Mouse (Mus musculus): Measurements from ENCODE around the gene Tnnt3. TPM values are rescaled to one million over a fixed set of nuclear protein-coding genes. Genes with fewer than 3 reads are reported as not detected.
A peak's percentile ranks its signal among the peaks of the same experiment; 100 is the strongest.

Gene Tnnt3
- polyA plus RNA-seq, 1 experiment from 2014 or later, result 26.9 TPM

DNA sequence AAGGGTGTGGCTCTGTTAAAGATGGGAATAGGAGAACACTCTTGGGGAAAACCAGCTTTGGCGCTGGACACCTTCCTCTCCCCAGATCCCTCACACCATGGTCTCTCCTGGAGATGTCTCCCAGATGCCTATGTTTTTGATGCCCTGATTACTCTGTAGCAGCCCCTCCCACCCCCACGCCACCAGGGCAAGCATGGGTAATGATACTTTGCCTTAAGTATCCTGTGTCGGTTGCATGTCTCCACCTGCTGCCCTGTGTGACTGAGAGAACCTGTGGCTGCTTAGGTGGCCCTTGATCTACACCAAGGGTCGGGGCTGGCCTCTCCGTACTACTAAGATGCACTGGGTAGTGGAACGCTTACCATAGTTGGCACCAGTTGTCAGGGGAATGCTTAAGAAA lies 20.6 kb upstream of the Tnnt3 start:
- no peak overlapping the region for H3K9ac ChIP-seq (replicated peaks)
- WGBS, result 93% methylated on average over 6 of the region's 6 CpGs
- no peak for ATAC-seq (ENCODE audit: low FRiP score)
- no peak overlapping the region for H3K27ac ChIP-seq (replicated peaks)
- no peak overlapping the region for H3K4me2 ChIP-seq
- H3K27me3 ChIP-seq (replicated peaks), result no peaks in the 10 kb centered on the region
- H3K4me1 ChIP-seq, result peaks cover 19% of the 10 kb centered on the region
- no peak overlapping the region for H3K4me3 ChIP-seq (replicated peaks)
- no peaks in the 10 kb centered on the region for H3K36me3 ChIP-seq
- H3K9me3 ChIP-seq (replicated peaks), result no peaks in the 10 kb centered on the region

DNA sequence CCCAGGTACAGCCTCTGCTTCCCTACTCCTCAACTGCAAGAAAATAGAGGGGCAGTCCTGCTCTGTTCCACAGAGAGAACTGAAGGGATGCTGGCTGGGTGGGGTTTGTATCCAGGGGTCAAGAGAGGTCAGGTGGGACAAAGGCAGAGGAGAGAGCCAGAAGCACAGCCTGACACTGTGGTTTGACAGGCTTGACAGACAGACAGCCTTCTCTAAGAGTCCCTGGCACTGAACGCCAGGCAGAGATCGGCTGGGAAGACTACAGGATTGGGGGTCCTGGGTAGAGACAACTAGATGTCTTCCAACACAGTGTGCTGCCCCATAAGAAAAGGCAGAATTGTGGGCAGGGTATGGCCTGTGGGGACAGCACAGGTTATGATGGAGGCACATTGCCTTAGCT lies 20.1 kb upstream of the Tnnt3 start:
- no peaks in the 10 kb centered on the region for H3K27me3 ChIP-seq (replicated peaks)
- H3K36me3 ChIP-seq, result no peaks in the 10 kb centered on the region
- H3K9me3 ChIP-seq (replicated peaks), result no peaks in the 10 kb centered on the region
- no peak for ATAC-seq (ENCODE audit: low FRiP score)
- WGBS, result 81% methylated on average over 2 of the region's 2 CpGs
- H3K4me2 ChIP-seq, result no peak overlapping the region
- no peak overlapping the region for H3K4me3 ChIP-seq (replicated peaks)
- no peak overlapping the region for H3K9ac ChIP-seq (replicated peaks)
- H3K4me1 ChIP-seq, result peaks cover 22% of the 10 kb centered on the region
- H3K27ac ChIP-seq (replicated peaks), result no peak overlapping the region

DNA sequence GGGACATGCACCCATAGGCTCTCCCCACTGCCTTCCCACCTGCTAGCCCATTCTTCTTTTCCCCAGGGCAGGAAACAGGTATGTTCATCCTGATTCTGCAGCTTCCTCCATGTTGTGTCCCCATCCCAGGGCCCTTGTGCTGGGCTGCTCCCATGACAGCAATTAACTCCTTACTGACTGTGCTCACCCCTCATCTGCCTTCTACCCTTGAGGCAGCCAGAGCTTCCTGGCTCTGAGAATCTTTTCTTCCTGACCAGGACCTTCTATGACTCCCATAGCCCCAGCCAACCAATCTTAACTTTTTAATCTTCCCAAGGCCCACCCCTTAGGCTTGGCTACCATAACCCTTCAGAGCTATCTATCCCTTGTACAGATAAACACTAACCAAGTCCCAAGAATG lies 19.3 kb upstream of the Tnnt3 start:
- no peak for ATAC-seq (ENCODE audit: low FRiP score)
- no peaks in the 10 kb centered on the region for H3K36me3 ChIP-seq
- no peaks in the 10 kb centered on the region for H3K9me3 ChIP-seq (replicated peaks)
- no peaks in the 10 kb centered on the region; the same call in 1 of the 2 replicates for H3K27me3 ChIP-seq (replicated peaks)
- H3K4me2 ChIP-seq, result no peak overlapping the region
- H3K9ac ChIP-seq (replicated peaks), result no peak overlapping the region
- no peak overlapping the region for H3K4me3 ChIP-seq (replicated peaks)
- no peak overlapping the region for H3K27ac ChIP-seq (replicated peaks)
- peaks cover 22% of the 10 kb centered on the region for H3K4me1 ChIP-seq

DNA sequence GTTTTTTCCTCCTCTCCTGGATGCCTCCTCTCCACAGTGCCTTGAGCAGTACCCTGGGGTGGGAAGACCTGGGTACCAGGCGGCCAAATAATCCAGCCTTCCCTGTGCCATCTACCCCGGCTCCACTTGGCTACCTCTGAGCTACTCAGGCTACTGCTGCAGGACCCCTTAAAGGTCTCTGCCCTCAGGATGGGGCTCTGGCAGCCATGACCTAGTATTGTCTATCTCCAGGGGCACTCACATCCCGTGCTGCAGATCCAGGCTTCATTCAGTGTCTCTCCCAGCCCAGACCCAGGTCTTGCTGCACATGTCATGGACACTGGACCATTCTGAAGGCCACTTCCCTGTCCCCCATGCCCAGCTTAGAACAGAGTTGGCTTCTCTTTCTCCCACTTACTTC lies 18.8 kb upstream of the Tnnt3 start:
- no peaks in the 10 kb centered on the region for H3K36me3 ChIP-seq
- no peaks in the 10 kb centered on the region for H3K9me3 ChIP-seq (replicated peaks)
- no peak overlapping the region for H3K9ac ChIP-seq (replicated peaks)
- peaks cover 22% of the 10 kb centered on the region for H3K4me1 ChIP-seq
- no peak overlapping the region for H3K27ac ChIP-seq (replicated peaks)
- no peak overlapping the region for H3K4me3 ChIP-seq (replicated peaks)
- 95% methylated on average over 3 of the region's 3 CpGs for WGBS
- no peak for ATAC-seq (ENCODE audit: low FRiP score)
- no peak overlapping the region for H3K4me2 ChIP-seq
- H3K27me3 ChIP-seq (replicated peaks), result no peaks in the 10 kb centered on the region; the same call in 1 of the 2 replicates

DNA sequence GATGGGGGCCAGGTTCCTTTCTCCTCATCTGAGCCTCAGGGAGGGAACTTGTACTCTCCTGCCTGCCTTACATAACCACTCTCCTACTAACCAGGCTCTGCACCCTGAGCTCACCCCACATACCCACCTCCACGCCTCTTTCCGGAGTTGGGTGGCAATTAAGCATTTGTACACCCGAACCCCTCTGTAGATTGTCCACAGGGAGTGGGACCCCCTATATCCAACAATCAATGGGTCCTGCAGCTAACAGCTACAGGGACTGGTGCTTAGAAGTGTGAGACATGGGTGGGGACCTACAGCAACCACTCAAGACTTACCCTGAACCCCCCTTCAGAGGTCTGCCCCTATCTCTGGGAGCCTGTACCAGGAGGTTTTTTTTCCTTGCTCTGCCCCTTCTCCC lies 18.0 kb upstream of the Tnnt3 start:
- H3K4me3 ChIP-seq (replicated peaks), result no peak overlapping the region
- no peaks in the 10 kb centered on the region for H3K9me3 ChIP-seq (replicated peaks)
- WGBS, result 99% methylated on average over 3 of the region's 3 CpGs
- H3K36me3 ChIP-seq, result no peaks in the 10 kb centered on the region
- H3K9ac ChIP-seq (replicated peaks), result no peak overlapping the region
- ATAC-seq (ENCODE audit: low FRiP score), result no peak
- H3K27me3 ChIP-seq (replicated peaks), result no peaks in the 10 kb centered on the region; the same call in 1 of the 2 replicates
- H3K27ac ChIP-seq (replicated peaks), result no peak overlapping the region
- H3K4me2 ChIP-seq, result no peak overlapping the region
- peaks cover 22% of the 10 kb centered on the region for H3K4me1 ChIP-seq

DNA sequence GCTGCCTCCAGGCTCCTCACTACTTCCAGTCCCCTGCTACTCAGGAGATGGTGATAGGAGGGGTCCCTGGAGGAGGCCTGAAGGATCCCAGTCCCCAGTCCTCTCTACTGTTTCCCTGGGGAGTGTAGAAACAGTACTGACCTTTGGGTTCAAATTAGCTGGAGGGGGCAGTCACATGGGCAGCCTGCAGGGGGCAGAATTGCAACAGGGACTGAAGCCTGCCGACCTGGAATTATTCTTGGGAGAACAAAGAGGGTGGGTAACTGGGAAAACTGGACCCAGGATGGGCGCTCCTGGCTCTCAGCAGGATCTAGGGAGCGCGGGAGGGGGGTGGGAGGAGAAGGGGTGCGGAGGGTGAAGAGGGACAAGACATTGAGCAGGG lies 17.5 kb upstream of the Tnnt3 start:
- peaks cover 22% of the 10 kb centered on the region for H3K4me1 ChIP-seq
- no peak; the same call in 1 of the 2 replicates for ATAC-seq (ENCODE audit: low FRiP score)
- H3K27me3 ChIP-seq (replicated peaks), result no peaks in the 10 kb centered on the region; the same call in 1 of the 2 replicates
- peak overlapping the region; percentile 78 for H3K27ac ChIP-seq (replicated peaks)
- H3K9ac ChIP-seq (replicated peaks), result peak overlapping the region; percentile 45
- WGBS, result 4% methylated on average over 5 of the region's 5 CpGs
- peak overlapping the region; percentile 57 for H3K4me2 ChIP-seq
- H3K9me3 ChIP-seq (replicated peaks), result no peaks in the 10 kb centered on the region
- H3K4me3 ChIP-seq (replicated peaks), result peak overlapping the region; percentile 22; the same call in 1 of the 2 replicates
- H3K36me3 ChIP-seq, result no peaks in the 10 kb centered on the region

DNA sequence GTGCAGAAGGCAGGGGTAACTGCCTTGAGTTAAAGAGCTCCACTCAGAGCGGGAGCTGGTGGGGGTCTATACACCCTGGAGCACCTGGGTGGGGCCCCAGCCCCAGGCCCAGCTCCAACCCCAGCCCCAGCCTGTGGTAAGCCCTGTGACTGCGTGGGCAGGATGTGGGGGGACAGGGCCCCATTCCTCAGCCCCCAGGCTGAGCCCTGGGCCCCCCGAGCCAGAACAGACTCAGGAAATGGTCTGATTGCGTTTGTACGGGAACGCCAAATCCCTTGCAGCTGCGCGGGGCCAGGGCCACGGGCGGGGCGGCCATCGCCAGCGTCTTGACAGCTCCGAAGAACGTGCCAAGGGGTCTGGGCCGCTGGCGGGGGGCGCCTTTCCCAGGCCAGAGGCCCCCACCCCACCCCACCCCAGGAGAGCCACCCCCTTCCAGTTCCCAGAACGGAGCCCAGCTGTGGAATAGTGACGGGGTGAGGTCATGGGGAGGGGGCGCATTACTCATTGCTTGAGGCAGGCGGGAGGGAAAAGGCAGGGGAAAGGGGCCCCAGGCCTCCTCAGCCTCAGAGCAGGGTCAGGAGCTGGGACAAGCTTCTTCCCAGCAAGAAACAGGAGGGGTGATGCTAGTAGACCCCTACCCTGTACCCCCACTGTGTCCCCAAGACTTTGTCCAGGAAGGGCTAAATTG lies 16.9 kb upstream of the Tnnt3 start:
- peak; percentile 46 for ATAC-seq (ENCODE audit: low FRiP score)
- WGBS, result 2% methylated on average over 22 of the region's 22 CpGs
- H3K4me2 ChIP-seq, result peak overlapping the region; percentile 57
- H3K9me3 ChIP-seq (replicated peaks), result no peaks in the 10 kb centered on the region
- H3K4me3 ChIP-seq (replicated peaks), result peak overlapping the region; percentile 22
- H3K27ac ChIP-seq (replicated peaks), result peak overlapping the region; percentile 78
- peak overlapping the region; percentile 45 for H3K9ac ChIP-seq (replicated peaks)
- H3K36me3 ChIP-seq, result no peaks in the 10 kb centered on the region
- no peaks in the 10 kb centered on the region; the same call in 1 of the 2 replicates for H3K27me3 ChIP-seq (replicated peaks)
- peaks cover 26% of the 10 kb centered on the region for H3K4me1 ChIP-seq

DNA sequence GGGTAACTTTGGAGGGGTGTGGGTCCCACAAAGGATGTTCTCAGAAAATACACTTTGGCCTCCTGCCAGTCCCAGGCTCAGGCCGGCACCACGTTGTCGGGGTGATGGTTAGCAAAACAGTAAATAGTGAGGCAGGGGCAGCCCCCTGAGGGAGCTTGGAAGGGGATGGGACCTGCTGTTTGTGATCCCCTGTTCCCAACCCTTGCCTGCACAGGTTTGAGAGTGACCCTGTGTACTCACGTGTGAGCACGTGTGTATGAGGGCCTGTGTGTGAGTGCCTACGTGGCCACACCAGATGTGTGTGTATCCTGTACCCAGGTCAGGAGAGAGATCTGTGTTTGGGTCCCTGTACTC lies 16.4 kb upstream of the Tnnt3 start:
- peaks cover 31% of the 10 kb centered on the region for H3K4me1 ChIP-seq
- ATAC-seq (ENCODE audit: low FRiP score), result peak; percentile 12; the same call in 1 of the 2 replicates
- WGBS, result 15% methylated on average over 6 of the region's 6 CpGs
- no peaks in the 10 kb centered on the region; the same call in 1 of the 2 replicates for H3K27me3 ChIP-seq (replicated peaks)
- H3K27ac ChIP-seq (replicated peaks), result peak overlapping the region; percentile 78
- H3K4me3 ChIP-seq (replicated peaks), result 0 out of 2 replicates have a peak overlapping the region, but pooled peaks have one; percentile 22
- no peaks in the 10 kb centered on the region for H3K9me3 ChIP-seq (replicated peaks)
- peak overlapping the region; percentile 57 for H3K4me2 ChIP-seq
- no peaks in the 10 kb centered on the region for H3K36me3 ChIP-seq
- H3K9ac ChIP-seq (replicated peaks), result peak overlapping the region; percentile 45; the same call in 1 of the 2 replicates

DNA sequence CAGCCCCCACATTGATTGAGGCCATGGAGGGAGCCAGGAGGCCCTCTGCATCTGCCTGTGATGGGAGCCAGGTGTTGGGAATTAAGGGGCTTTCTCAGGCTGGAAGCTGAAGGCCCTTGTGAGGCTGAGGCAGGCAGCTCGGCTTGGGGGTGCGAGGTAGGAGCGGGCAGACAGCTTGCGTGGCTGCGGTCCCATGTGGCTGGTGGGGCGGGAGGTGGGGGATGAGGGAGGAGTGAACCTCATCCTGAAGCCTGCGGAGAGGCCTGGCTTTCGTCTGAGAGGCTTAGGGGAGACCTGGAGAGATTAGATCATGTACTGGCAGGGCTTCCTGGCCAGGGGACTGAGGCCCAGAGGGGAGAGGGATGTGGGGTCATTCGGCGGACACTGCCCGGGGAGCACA lies 15.5 kb upstream of the Tnnt3 start:
- Histone ChIP-seq H3K36me3 (no peaks in the 10 kb centered on the region), H3K4me3 (replicated peaks) (no peak overlapping the region), H3K9ac (replicated peaks) (no peak overlapping the region), H3K27ac (replicated peaks) (peak overlapping the region; percentile 78), H3K27me3 (replicated peaks) (no peaks in the 10 kb centered on the region; the same call in 1 of the 2 replicates), H3K9me3 (replicated peaks) (no peaks in the 10 kb centered on the region), H3K4me1 (peaks cover 38% of the 10 kb centered on the region), H3K4me2 (no peak overlapping the region)
- 57% methylated on average over 11 of the region's 11 CpGs for WGBS
- ATAC-seq (ENCODE audit: low FRiP score), result no peak

DNA sequence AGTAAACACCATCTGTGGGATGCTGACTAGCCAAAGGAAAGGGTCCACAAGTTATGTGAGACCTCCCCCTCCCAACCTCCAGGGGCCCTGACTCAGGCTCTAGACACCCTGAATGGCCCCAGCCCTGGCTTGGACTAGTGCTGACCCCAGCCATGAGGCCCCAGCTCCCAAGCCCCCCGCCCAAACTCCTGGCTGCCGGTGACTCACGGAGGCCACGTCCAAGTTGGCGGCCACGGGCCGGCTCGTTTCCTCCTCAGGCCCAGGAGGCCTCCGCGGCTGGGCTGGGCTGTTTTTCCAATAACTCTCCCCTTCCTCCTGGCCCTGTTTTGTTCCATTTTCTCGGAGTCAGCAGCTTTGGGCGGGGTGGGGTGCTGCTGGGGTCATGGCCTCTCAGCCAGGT lies 13.9 kb upstream of the Tnnt3 start:
- 87% methylated on average over 12 of the region's 12 CpGs for WGBS
- no peaks in the 10 kb centered on the region; the same call in 1 of the 2 replicates for H3K27me3 ChIP-seq (replicated peaks)
- no peaks in the 10 kb centered on the region for H3K36me3 ChIP-seq
- no peak for ATAC-seq (ENCODE audit: low FRiP score)
- no peaks in the 10 kb centered on the region for H3K9me3 ChIP-seq (replicated peaks)
- H3K4me1 ChIP-seq, result peaks cover 38% of the 10 kb centered on the region
- no peak overlapping the region for H3K4me2 ChIP-seq
- no peak overlapping the region for H3K4me3 ChIP-seq (replicated peaks)
- no peak overlapping the region for H3K9ac ChIP-seq (replicated peaks)
- no peak overlapping the region for H3K27ac ChIP-seq (replicated peaks)

DNA sequence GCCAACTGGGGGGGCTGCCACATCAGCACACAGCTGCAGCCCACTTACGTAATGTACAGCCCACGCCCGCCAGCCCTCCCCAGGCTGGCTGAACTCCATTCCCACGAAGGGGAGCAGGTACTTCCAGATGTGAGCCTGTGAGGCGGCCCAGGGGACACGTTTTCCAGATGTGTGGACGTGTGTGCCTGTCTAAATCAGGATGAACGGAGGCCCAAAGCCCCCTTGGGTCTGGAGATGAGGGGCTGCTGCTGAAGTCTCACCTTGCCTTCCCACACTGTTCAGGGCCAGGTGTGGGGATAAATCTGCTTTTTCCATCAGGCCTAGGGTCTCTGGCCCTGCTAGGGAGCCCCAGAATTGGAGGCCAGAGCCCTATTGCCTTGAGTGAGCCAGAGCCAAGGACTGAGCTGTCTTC lies 11.9 kb upstream of the Tnnt3 start:
- H3K4me2 ChIP-seq, result no peak overlapping the region
- peaks cover 30% of the 10 kb centered on the region for H3K4me1 ChIP-seq
- no peaks in the 10 kb centered on the region; the same call in 1 of the 2 replicates for H3K27me3 ChIP-seq (replicated peaks)
- H3K36me3 ChIP-seq, result no peaks in the 10 kb centered on the region
- H3K9me3 ChIP-seq (replicated peaks), result no peaks in the 10 kb centered on the region
- 59% methylated on average over 8 of the region's 8 CpGs for WGBS
- H3K4me3 ChIP-seq (replicated peaks), result no peak overlapping the region
- peak overlapping the region; percentile 54 for H3K27ac ChIP-seq (replicated peaks)
- H3K9ac ChIP-seq (replicated peaks), result no peak overlapping the region
- ATAC-seq (ENCODE audit: low FRiP score), result no peak

DNA sequence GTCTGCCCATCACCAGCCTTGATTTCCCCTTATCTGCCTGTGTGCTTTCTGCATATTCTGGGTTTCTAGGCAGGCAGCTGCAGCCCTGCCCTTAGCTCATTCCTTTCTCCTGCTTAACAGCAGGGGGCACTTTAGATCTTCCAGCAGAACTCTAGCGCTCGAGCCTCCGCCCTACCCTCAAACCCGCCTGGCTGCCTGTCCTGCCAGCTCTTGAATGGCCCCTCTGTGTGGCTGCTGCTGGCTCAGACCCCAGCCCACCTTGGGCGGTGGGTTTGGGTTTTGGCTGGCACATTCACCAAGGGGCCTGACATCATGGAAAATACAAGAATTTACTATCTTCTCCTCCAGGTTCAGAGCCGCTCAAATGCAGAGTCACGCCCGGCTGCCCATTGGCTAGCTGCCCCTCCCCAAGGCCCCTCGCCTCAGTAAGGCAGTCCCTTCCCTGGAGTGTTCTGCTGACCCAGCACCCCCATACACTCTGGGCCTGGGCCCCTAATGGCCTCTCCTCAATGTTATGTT lies 11.2 kb upstream of the Tnnt3 start:
- Histone ChIP-seq H3K4me1 (peaks cover 24% of the 10 kb centered on the region), H3K36me3 (no peaks in the 10 kb centered on the region), H3K9ac (replicated peaks) (no peak overlapping the region), H3K27ac (replicated peaks) (peak overlapping the region; percentile 54), H3K4me2 (0 out of 2 replicates have a peak overlapping the region, but pooled peaks have one; percentile 2), H3K4me3 (replicated peaks) (no peak overlapping the region), H3K27me3 (replicated peaks) (no peaks in the 10 kb centered on the region; the same call in 1 of the 2 replicates), H3K9me3 (replicated peaks) (no peaks in the 10 kb centered on the region)
- peak; percentile 77 for ATAC-seq (ENCODE audit: low FRiP score)
- WGBS, result 16% methylated on average over 9 of the region's 9 CpGs

All from neural tube, embryonic 15.5 days (tissue).